19 mouse cellular contexts compared by ENCODE assay signal in the genomic region with DNA sequence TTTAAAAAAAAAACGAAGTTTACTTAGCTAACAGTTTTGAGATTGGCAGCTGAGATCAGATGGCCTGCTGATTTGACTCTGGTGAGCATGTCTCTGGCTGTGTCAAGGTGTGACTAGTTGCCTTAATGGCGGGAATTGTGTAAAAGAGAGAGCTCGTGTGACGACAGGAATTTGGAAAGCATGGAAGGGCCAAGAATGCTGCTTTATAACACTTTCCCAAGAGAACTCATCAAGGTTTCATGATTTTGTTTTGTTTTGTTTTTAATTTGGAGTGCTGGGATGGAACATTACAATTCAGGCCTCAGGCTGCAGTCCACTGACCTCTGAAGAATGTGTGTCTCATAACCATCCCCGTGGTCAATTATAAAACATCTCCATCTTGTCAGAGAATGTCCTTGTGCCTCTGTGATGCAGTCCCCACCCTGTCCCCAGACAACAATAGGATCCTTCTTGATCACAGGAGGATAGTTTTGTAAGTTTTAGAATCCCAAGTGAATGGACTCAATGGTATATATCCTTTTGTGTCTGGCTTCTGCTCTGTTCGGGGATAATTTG.
DNase-seq lines count a peak whose midpoint lies in the region; ATAC-seq and TF ChIP-seq lines count a peak whose summit lies in the region.
"Had no signal": no experiment of that assay in that cellular context is flagged by ENCODE, and none has a peak within 500 bp of the region (broad histone marks: within the 10 kb centered on the region; RNA-seq: fewer than 3 reads in every experiment).

No protein-coding gene starts in this region.

- H3K36me3 ChIP-seq in kidney, adult 2 months (ENCODE audit: control insufficient read depth, insufficient read depth, low read length): no peaks in the 10 kb centered on the region
- H3K36me3 ChIP-seq in stomach, embryonic 16.5 days (ENCODE audit: control insufficient read depth, insufficient read depth, low read length): no peaks in the 10 kb centered on the region
- no peaks in the 10 kb centered on the region for H3K36me3 ChIP-seq in midbrain, embryonic 13.5 days
- H3K36me3 ChIP-seq: embryonic facial prominence, embryonic 10.5 days; forebrain, embryonic 12.5 days; limb, embryonic 12.5 days had no signal

- TF ChIP-seq CTCF in kidney, adult 2 months (conservative IDR thresholded peaks at IDR 0.05; ENCODE audit: insufficient read depth, insufficient read length, low read depth, low read length): no peak

- H3K9me3 ChIP-seq in stomach, embryonic 16.5 days (replicated peaks; ENCODE audit: control insufficient read depth, low read length): no peaks in the 10 kb centered on the region
- no peaks in the 10 kb centered on the region for H3K9me3 ChIP-seq in midbrain, embryonic 13.5 days
- H3K9me3 ChIP-seq: embryonic facial prominence, embryonic 10.5 days; forebrain, embryonic 12.5 days; limb, embryonic 12.5 days had no signal

- no peak for ATAC-seq in stomach, embryonic 16.5 days (ENCODE audit: insufficient read depth, low FRiP score)
- no peak for ATAC-seq in midbrain, embryonic 13.5 days
- ATAC-seq: hindbrain, embryonic 16.5 days had no signal

- DNase-seq in kidney, adult 2 months: no peak
- DNase-seq in kidney, postnatal 36 days: no peak
- peak; percentile 15 for DNase-seq in retina, postnatal 1 day
- no peak for DNase-seq in retina, embryonic 14.5 days (ENCODE audit: low spot score)
- peak; percentile 33 for DNase-seq in NIH3T3 (ENCODE audit: low read depth)
- DNase-seq: cerebellum, adult 2 months; gastrocnemius, postnatal 14 days; heart, adult 2 months; kidney, adult 18-20 months; kidney, postnatal 25 days; right cerebral cortex, postnatal 4 days; thymus, adult 2 months had no signal

- H3K4me1 ChIP-seq in kidney, adult 2 months (ENCODE audit: control insufficient read depth, insufficient read depth, low read length): no peaks in the 10 kb centered on the region
- H3K4me1 ChIP-seq in stomach, embryonic 16.5 days (ENCODE audit: control insufficient read depth, insufficient read depth, low read length): peaks cover 24% of the 10 kb centered on the region
- H3K4me1 ChIP-seq in midbrain, embryonic 13.5 days (replicated peaks): no peaks in the 10 kb centered on the region
- H3K4me1 ChIP-seq: forebrain, embryonic 12.5 days; limb, embryonic 12.5 days had no signal

- WGBS in kidney, adult 2 months: 66% methylated on average over 6 of the region's 6 CpGs
- 66% methylated on average over 6 of the region's 6 CpGs for WGBS in stomach, embryonic 16.5 days
- 67% methylated on average over 6 of the region's 6 CpGs for WGBS in midbrain, embryonic 13.5 days

- no peak for TF ChIP-seq POLR2A in kidney, adult 2 months (IDR thresholded peaks at IDR 0.05; ENCODE audit: low read depth, low read length)

- no peak overlapping the region for H3K9ac ChIP-seq in stomach, embryonic 16.5 days (ENCODE audit: low read length)
- no peak overlapping the region for H3K9ac ChIP-seq in midbrain, embryonic 13.5 days (replicated peaks)
- H3K9ac ChIP-seq: forebrain, embryonic 12.5 days; limb, embryonic 12.5 days; liver, embryonic 14.5 days had no signal

- H3K4me2 ChIP-seq in stomach, embryonic 16.5 days (ENCODE audit: low read depth, low read length): no peak overlapping the region
- no peak overlapping the region for H3K4me2 ChIP-seq in midbrain, embryonic 13.5 days (replicated peaks)
- H3K4me2 ChIP-seq: forebrain, embryonic 12.5 days; limb, embryonic 12.5 days had no signal

- H3K4me3 ChIP-seq in kidney, adult 2 months (ENCODE audit: insufficient read depth, low read depth, low read length): no peak overlapping the region
- no peak overlapping the region for H3K4me3 ChIP-seq in stomach, embryonic 16.5 days (replicated peaks; ENCODE audit: low read length)
- H3K4me3 ChIP-seq in midbrain, embryonic 13.5 days (replicated peaks): no peak overlapping the region
- H3K4me3 ChIP-seq: embryonic facial prominence, embryonic 10.5 days; forebrain, embryonic 12.5 days; heart, adult 2 months; limb, embryonic 12.5 days had no signal

- H3K27ac ChIP-seq in kidney, adult 2 months (ENCODE audit: insufficient read depth, low read depth, low read length): peak overlapping the region; percentile 9; the same call in 1 of the 2 replicates
- H3K27ac ChIP-seq in stomach, embryonic 16.5 days (ENCODE audit: low read length): peak overlapping the region; percentile 95
- no peak overlapping the region for H3K27ac ChIP-seq in midbrain, embryonic 13.5 days
- H3K27ac ChIP-seq: embryonic facial prominence, embryonic 10.5 days; forebrain, embryonic 12.5 days; heart, adult 2 months; limb, embryonic 12.5 days; liver, embryonic 14.5 days had no signal

- no peaks in the 10 kb centered on the region for H3K27me3 ChIP-seq in kidney, adult 2 months (replicated peaks; ENCODE audit: control insufficient read depth, insufficient read depth, low read length)
- no peaks in the 10 kb centered on the region for H3K27me3 ChIP-seq in stomach, embryonic 16.5 days (ENCODE audit: control insufficient read depth, insufficient read depth, low read length)
- no peaks in the 10 kb centered on the region for H3K27me3 ChIP-seq in midbrain, embryonic 13.5 days
- H3K27me3 ChIP-seq: forebrain, embryonic 12.5 days; limb, embryonic 12.5 days had no signal

Comparison
In these comparisons a context has a peak if more than half of its experiments do, and no peak if none do; other contexts are left out.
1. DNase-seq: peak in retina, postnatal 1 day (single experiment) and NIH3T3 (single experiment); none in kidney, adult 2 months (single experiment), kidney, postnatal 36 days (0 of 2) and retina, embryonic 14.5 days (single experiment).